Mouse (Mus musculus): ENCODE data around the gene Sf3b3.

The Sf3b3 gene

DNA sequence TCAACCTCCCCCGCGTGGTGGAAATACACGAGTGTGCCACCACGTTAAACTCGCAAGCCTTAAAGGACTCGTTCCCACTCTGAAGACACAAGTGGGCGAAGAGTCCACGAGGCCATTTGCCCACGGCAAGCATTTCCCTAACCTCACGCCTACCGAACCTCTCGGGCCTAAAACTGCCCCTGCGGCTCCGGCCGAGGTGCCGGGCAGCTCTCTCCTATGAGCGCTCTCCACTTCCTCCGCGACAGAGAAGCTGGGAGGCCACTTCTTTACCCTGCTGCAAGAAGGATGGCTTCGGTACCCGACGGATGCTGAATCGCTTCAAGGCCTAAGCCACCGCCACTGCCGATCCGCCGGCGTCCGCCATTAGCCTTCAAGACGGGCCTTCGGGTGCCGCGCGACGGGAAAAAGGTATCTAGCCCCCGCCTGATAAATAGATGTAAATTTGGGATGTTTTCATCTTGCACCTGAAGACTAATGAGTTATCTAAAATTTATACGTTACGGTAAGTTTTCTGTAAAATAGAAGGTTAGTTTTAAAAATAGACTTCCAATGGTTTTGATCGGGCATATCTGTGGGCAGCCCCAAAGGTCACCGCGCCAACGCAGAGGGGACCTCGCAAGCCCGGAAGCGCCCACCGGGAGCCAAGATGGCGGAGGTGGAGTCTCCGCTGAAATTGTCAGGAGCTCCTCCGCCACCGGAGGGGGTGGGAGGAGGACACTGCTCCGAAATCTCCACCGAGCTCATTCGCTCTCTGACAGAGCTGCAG lies at the start of gene Sf3b3, which contains the start of gene Cog4:
Sf3b3 (minus strand) TSS at position 383 of the 766 bp plus-strand sequence.
Cog4 (plus strand) TSS at position 196 of the 766 bp plus-strand sequence.
- WGBS: under 1% methylated on average over 53 of the region's 53 CpGs

DNA sequence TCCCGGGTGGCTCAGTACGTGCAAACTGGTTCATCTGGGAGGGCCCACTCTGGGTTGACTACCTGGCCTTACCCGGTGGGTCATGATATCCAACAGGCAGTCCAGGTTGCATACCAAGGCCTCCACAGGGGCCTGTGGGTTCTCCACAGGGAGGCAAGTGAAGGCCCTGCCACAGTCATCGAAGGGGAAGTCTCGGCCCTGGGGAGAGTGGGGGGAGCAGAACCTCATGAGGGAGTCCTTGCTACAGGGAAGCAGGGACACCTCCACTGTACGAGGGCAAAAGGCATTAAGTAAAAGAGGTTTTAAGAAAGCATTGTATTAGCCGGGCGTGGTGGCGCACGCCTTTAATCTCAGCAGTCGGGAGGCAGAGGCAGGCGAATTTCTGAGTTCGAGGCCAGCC lies 49.2 kb upstream of the Sf3b3 start:
- 95% methylated on average over 13 of the region's 13 CpGs for WGBS

DNA sequence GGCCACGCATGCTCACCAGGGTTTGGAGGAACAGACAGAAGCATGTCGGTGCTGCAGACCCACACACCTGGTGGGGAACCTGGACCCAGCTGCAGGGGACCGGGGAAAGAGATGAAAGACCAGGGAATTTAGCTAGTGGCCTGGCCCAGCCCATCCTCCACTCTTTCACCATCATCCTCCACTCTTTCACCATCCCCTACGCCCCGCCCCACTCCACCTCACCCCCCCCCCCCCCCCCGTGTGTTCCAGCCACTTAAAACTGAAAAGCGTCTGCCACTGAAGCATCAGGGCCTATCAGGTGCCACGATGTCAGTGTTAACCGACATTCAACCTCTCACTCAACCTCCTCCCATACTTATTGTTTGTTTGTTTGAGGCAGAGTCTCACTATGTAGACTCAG lies 48.7 kb upstream of the Sf3b3 start:
- WGBS: 84% methylated on average over 9 of the region's 9 CpGs

DNA sequence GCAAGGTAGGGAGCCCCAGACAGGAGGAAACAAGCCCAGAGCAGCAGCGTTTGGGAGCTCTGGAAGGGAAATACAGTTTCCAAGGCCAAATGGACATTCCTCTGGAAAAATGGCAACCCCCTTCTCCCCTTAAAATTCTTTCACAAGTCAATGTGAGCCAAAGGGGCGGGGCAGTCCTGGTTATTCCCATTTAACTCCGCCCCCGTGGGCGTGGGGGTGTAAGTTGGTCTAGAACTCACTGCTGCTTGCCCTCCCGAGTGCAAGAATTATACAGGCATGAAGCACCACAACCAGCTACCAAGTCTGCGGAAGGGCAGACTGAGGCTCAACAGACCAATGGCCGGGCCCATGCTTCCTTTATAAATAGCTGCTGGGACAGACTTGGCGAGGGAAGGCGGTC lies 48.3 kb upstream of the Sf3b3 start:
- 85% methylated on average over 10 of the region's 10 CpGs for WGBS

DNA sequence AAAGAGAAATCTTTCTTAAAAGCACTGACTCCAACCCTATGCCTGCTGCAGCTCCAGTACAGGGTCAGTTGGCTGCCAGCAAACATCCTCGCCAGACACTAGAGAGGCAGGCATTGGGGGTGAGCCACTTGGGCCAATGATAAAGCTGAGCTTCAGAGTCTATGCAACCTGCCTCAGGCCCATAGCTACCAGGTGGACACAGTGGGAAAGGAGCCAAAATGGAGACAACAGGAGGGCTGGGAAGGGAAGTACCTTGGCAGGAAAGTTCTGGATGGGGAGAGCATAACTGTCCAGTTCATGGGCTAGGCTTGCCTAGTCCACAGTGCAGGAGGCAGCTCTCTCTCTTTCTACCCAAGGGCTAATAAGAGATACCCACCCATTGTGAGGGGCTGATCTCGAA lies 46.3 kb upstream of the Sf3b3 start:
- 95% methylated on average over 2 of the region's 2 CpGs for WGBS

DNA sequence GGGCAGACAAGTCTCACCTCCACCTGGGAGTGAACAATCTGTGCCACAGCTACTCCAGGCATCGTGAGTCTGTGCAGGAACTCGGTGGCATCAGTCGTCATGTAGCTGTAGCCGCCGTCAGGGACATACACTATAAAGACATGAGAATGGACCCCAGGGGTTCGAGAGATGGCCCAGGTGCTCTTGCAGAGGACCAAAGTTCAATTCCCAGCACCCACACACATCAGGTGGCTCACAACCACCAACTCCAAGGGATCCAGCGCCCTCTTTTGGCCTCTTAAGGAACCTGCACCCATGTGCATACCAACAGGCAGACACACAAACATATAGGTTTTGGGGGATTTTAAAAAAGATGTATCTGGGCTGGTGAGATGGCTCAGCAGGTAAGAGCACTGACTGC lies 45.5 kb upstream of the Sf3b3 start:
- WGBS: 93% methylated on average over 7 of the region's 7 CpGs

DNA sequence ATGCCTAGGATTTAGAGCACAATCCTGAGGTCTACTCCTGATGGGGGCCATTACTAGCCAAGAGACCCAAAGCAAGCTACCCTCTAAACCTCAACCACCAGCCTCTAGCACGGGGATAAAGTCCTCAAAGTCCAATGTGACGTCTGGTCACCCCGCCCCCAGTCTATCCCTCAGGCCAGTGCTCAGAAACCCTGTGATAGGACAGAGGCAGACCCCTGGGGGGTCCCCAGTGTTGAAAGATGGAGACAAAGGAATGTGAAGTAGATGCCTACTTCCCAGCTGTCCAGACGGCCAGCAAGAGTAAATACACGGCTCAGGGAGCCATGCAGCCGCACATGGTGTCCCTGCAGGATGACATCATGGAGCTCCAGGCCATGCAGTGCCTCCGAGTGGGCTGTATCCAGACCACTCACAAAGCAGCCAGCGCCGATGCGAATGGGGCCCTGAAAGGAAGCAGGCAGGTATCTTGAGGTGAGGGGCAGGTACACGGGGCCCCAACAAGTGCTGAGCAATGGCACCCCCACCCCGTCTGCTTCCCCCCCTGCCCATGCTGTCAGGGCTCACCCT lies 43.4 kb upstream of the Sf3b3 start:
- 89% methylated on average over 12 of the region's 12 CpGs for WGBS

DNA sequence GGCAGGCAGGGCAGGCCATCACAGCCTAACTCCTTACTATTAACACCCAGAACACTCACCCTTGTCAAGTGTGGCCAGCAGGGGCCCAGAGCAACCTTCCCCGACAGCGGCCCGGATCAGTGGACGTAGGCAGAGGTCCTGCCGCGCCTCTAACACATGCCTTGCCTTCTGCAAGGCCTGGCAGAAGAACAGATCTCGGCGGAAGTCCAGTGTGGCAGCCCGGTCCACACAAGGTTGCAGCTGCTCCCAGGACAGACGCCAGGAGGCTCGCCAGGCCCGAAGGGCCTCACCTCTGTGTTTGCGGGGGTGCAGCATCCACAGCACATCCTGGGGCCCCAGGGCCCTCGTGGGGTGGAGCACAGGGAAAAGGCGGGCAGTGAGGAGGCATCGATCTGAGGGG lies 42.3 kb upstream of the Sf3b3 start:
- WGBS: 89% methylated on average over 16 of the region's 16 CpGs

DNA sequence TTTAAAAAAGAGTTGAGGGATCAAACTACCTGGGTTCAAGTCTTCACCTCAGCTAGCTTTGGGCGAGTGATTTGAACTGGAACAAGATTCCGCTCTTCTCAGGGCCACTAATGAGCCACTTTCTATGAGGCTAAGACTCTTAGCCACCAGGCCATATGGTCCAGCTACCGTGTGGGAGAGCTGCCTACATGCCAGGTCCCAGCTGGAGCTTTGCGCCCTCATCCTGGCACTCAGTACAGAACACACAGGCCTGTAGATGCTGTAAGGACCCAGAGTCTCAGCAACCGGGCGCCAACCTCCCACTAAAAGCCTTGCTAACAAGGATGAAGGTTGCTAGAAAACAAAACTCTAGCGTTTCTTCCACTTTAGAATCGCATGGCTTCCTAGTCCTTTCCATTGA lies 41.9 kb upstream of the Sf3b3 start:
- 63% methylated on average over 8 of the region's 8 CpGs for WGBS

DNA sequence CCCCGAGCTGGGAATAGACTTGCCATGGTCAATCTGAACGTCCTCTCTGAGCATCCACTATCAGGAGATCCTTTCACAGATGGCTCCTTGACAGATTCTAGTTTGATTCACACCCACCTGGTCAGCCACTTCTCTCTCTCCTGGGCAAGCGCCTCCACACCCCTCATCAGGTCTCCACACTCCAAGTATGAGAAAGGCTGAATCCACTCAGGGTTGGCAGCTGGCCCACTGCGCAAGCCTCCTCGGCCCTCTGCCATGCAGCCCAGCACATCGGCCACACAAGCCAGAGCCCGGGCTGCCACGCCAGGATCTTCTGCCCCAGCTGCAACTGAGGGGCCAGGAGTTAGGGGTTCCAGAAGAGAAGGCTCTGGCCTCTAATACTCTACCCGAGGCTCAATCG lies 41.0 kb upstream of the Sf3b3 start:
- 78% methylated on average over 10 of the region's 10 CpGs for WGBS

DNA sequence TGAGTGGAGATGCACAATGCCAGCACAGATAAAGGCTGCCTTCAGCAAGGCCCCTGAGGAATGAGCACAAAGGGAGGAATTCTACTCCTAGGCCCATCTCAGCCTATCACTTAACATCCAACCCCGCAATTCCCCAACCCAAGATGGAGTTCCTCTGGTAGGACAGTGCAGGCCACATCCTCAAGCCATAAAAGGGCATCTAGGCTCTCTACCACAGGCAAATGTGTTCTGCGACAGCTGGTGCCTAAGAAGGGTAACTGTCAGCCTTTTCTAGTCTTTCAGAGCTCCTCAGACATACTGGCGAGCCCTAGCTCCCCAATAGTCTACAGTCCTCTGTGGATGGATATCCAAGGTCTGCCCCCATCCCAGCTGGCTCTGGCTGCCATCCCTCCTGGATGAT lies 40.0 kb upstream of the Sf3b3 start:
- 70% methylated on average over 3 of the region's 3 CpGs for WGBS

DNA sequence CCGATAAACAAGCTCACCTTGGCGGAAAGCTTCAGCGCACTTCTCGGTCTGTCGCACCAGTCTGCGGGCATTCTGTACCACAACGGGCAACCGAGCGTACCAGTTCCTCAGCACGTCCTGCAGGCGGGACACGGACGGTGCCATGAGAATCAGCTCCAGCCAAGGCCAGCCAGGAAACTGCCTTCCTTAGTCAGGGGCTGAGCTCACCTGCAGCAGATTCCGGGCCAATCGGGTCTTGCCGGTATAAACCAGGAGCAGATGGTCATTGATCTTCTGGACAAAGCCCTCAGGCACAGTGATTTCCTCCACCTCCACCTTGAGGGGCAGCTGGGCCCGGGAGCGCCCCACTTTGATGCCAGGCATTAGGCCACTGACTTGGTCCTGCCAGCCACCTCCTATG lies 37.2 kb upstream of the Sf3b3 start:
- 96% methylated on average over 18 of the region's 18 CpGs for WGBS

DNA sequence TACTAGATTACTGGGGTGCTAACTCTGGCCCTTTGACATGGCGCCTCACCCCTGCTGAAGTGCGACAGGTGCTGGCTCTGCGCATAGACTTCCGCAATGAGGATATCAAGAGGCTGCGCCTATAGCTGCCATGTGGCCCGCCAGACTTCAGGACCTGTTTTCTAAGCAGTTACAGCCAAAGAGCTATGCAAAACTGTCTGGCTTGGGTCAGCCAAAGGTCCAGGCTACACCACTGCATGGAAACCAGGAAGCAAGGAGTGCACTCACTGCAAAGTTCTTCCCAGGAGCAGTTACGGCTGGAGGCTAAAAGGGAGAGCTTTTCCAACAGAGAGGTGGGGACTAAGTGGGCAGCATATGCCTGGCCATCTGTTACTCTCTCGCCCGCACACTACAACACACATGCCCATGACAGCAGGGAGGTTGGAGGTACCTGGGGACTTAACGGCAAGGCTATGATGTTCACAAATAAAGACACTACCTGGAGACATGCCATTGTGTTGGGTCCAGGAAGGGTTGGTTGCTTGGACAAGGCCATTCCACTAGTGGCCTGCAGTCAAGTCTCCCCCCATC lies 35.2 kb upstream of the Sf3b3 start:
- WGBS: 74% methylated on average over 10 of the region's 10 CpGs

DNA sequence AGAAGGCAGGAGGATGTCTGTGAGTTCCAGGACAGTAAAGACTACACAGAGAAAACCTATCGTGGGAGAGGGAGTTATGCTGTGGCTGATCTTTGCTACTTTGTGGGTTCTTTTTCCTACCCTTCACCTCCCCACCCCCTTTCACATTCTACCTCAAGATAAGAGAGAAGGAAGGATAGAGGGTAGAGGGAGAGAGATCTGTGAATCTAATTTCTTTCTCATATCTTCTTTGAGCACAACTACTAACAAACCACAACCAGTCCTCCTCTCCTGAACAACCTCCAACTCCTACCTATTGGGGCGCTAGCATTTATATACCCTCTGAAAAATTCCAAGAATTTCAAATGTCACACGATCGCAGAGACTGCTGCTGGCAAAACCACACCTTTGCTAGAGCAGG lies 31.3 kb upstream of the Sf3b3 start:
- WGBS: 86% methylated on average over 4 of the region's 4 CpGs

DNA sequence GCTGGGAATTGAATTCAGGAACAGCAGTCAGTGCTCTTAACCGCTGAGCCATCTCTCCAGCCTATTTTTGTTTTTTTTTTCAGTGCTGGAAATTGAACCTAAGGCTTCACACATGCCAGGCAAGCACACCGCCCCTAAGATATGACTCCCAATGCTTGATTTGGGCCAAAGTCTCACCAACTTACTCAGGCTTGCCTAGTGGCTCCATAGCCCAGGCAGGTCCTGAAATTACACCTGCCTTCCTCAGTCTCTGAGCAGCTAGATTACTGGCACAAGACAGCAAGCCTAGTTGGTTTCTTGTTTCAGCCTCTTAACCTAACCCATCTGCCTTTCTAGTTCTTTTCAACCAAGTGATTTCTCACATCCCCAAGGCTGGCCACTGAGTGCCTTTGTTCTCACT lies 23.9 kb upstream of the Sf3b3 start:
- 91% methylated on average over 2 of the region's 2 CpGs for WGBS

DNA sequence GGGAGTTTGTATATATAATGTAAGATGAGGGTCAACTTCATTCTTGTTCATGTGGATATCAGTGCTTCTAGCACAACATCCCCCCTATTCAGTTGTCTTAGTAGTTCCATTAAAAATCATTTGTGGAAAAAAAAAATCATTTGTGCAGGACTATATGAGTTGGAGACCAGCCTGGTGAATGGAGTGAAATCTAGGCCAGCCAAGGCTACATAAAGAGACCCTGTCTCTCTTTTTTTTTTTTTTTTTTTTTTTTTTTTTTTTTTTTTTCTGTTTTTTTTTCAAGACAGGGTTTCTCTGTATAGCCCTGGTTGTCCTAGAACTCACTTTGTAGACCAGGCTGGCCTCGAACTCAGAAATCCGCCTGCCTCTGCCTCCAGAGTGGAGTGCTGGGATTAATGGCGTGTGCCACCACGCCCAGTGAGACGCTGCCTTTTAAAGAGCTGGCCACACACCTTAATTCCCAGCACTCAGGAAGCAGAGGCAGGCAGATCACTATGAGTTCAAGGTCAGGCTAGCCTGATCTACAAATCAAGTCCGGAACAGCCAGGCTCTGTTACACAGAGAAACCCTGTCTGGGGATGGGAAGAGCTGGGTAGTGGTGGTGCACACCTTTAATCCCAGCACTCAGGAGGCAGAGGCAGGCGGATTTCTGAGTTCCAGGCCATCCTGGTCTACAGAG lies 14.9 kb upstream of the Sf3b3 start:
- WGBS: 98% methylated on average over 7 of the region's 7 CpGs

DNA sequence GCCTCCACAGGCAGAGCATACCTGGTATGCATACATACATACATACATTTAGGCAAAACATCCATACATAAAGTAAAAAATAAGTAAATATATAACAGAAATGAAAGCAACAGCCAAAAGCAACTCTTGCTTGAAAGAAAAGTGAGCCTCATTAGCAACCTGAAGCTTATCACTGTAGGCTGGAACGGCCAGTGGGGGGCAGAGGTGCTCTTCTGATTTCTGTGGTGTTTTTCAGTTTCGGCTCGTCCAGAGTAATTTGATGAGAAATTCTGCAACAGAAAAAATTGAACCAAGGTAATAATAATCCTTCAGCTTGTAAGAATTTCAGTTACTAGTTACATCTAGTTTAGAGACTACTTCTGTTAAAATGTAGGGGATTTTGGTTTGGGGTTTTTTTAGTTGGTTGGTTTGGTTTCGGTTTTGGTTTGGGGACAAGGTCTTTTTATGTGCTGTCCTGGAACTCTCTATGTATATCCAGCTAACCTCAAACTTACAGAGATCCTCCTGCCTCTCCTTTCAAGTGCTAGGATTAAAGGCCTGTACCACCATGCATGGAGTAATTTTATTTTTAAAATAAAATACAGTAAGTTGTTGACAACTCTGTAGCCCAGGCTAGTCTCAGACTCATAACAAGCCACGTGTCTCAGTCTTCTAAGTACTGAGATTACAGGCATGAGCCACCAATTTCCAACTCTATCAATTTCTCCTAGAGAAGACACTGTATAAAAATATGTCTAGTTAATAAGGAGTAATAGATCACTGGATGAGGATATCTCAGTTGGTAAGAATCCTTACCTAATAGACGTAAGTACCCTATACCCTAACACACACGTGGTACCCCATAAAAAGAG lies 13.3 kb upstream of the Sf3b3 start:
- 70% methylated on average over 7 of the region's 7 CpGs for WGBS

DNA sequence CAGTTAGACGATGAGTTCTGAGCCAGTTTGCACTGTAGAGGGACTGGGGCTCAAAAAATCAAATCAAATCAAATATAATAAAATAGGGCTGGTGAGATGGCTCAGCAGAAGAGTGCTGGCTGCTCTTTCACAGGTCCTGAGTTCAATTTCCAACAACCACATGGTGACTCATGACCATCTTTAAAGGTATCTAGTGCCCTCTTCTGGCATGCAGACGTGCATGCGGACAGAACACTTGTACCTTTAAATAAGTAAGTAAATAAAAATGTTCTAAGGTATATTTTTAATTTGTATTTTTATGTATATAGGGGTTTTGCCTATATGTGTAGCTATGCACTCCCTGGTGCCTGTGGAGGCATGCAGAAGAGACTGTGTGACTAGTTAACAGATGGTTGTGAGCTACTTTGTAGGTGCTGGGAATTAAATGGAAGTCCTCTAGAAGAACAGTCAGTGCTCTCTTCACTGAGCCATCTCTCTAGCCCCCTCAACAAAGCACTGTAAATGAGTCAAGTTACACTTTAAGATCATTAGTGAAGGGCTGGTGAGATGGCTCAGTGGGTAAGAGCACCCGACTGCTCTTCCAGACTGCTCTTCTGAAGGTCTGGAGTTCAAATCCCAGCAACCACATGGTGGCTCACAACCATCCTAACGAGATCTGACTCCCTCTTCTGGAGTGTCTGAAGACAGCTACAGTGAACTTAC lies 10.3 kb upstream of the Sf3b3 start:
- 68% methylated on average over 5 of the region's 5 CpGs for WGBS

DNA sequence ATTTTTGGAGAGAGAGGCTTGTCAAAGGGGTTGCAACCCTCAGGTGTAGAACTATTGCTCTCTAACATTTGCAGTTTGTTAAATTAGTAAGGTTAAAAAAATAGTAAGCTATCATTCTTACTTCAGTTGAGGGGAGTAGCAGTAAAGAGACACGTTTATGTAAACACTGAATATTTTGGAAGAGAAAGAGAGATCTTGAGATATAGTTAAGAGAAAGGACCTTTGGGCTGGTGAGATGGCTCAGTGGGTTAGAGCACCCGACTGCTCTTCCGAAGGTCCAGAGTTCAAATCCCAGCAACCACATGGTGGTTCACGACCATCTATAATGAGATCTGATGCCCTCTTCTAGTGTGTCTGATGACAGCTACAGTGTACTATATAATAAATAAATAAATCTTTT lies 9.5 kb upstream of the Sf3b3 start:
- WGBS: 94% methylated on average over 4 of the region's 4 CpGs

DNA sequence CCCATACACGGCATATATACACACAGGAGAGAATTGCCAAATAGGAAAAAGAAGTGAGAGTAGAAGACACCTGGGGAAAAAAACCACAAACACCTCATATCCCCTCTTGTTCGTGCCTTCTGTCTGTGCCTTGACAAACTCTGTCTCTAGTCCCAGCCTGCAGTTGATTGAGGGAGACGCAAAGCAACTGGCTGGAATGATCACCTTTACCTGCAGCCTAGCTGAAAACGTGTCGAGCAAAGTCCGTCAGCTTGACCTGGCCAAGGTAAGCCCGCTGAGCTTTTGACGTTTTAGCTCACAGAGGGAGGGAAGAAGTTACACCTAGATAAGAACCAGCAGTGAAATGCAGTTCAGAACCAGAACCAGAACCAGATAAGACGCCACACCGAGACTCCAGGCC lies 4.6 kb upstream of the Sf3b3 start:
- 94% methylated on average over 10 of the region's 10 CpGs for WGBS

Measured in cerebral cortex, adult 2 months (tissue).